In genomic region chr17:84150291-84150690, GRCm38 (mm10) we compare ENCODE assay signal across 16 mouse cellular contexts. TPM values are rescaled to one million over a fixed set of nuclear protein-coding genes. Genes with fewer than 3 reads are reported as not detected.
A peak's percentile ranks its signal among the peaks of the same experiment; 100 is the strongest.
DNase-seq lines count a peak whose midpoint lies in the region; ATAC-seq and TF ChIP-seq lines count a peak whose summit lies in the region.
"Had no signal": no experiment of that assay in that cellular context is flagged by ENCODE, and none has a peak within 500 bp of the region (broad histone marks: within the 10 kb centered on the region; RNA-seq: fewer than 3 reads in every experiment).

No protein-coding gene starts in this region.

- no peak overlapping the region for H3K4me2 ChIP-seq in heart, embryonic 12.5 days
- no peak overlapping the region for H3K4me2 ChIP-seq in liver, embryonic 12.5 days
- no peak overlapping the region for H3K4me2 ChIP-seq in liver, postnatal 0 days (ENCODE audit: low read depth, low read length)
- H3K4me2 ChIP-seq: embryonic facial prominence, embryonic 13.5 days had no signal

- no peaks in the 10 kb centered on the region for H3K36me3 ChIP-seq in heart, embryonic 12.5 days
- H3K36me3 ChIP-seq in liver, embryonic 12.5 days: no peaks in the 10 kb centered on the region
- H3K36me3 ChIP-seq in liver, postnatal 0 days (replicated peaks; ENCODE audit: insufficient read depth, low read length): no peaks in the 10 kb centered on the region
- H3K36me3 ChIP-seq: embryonic facial prominence, embryonic 13.5 days had no signal

- WGBS in heart, embryonic 12.5 days: 79% methylated on average over 8 of the region's 8 CpGs
- WGBS in liver, embryonic 12.5 days (ENCODE audit: insufficient replicate concordance): 82% methylated on average over 8 of the region's 8 CpGs
- 89% methylated on average over 8 of the region's 8 CpGs for WGBS in liver, postnatal 0 days (ENCODE audit: insufficient replicate concordance)

- H3K27me3 ChIP-seq in heart, embryonic 12.5 days (replicated peaks): no peaks in the 10 kb centered on the region; the same call in 1 of the 2 replicates
- no peaks in the 10 kb centered on the region for H3K27me3 ChIP-seq in liver, embryonic 12.5 days (replicated peaks)
- no peaks in the 10 kb centered on the region for H3K27me3 ChIP-seq in liver, postnatal 0 days (ENCODE audit: insufficient read depth, low read length)
- H3K27me3 ChIP-seq: CH12.LX; embryonic facial prominence, embryonic 13.5 days had no signal

- no peak for TF ChIP-seq EP300 in liver, postnatal 0 days (IDR thresholded peaks at IDR 0.05; ENCODE audit: low read depth)

- no peak overlapping the region for H3K4me3 ChIP-seq in heart, embryonic 12.5 days
- H3K4me3 ChIP-seq in liver, embryonic 12.5 days: no peak overlapping the region
- no peak overlapping the region for H3K4me3 ChIP-seq in liver, postnatal 0 days (ENCODE audit: low read depth, low read length)
- H3K4me3 ChIP-seq in gastrocnemius, adult 2 months: no peak overlapping the region
- H3K4me3 ChIP-seq: embryonic facial prominence, embryonic 13.5 days had no signal

- DNase-seq in heart, adult 8-10 months (ENCODE audit: low spot score): no peak
- DNase-seq in liver, postnatal 0 days: no peak
- DNase-seq in thymus, postnatal 4 days: peak; percentile 10
- DNase-seq in thymus, postnatal 10 days (ENCODE audit: low spot score in 2 of 2): no peak
- no peak for DNase-seq in gastrocnemius, adult 2 months
- DNase-seq: adrenal gland, postnatal 36 days; cerebellum, adult 11-12 months; cerebellum, postnatal 14 days; kidney, adult 8-10 months; lung, adult 2 months; right cerebral cortex, postnatal 4 days had no signal

- H3K9me3 ChIP-seq in heart, embryonic 12.5 days (replicated peaks): no peaks in the 10 kb centered on the region
- H3K9me3 ChIP-seq in liver, embryonic 12.5 days (replicated peaks): no peaks in the 10 kb centered on the region
- no peaks in the 10 kb centered on the region for H3K9me3 ChIP-seq in liver, postnatal 0 days (ENCODE audit: low read length)
- H3K9me3 ChIP-seq: embryonic facial prominence, embryonic 13.5 days had no signal

- H3K4me1 ChIP-seq in heart, embryonic 12.5 days (replicated peaks): peaks cover 75% of the 10 kb centered on the region
- H3K4me1 ChIP-seq in liver, embryonic 12.5 days: peaks cover 99% of the 10 kb centered on the region
- H3K4me1 ChIP-seq in liver, postnatal 0 days (ENCODE audit: insufficient read depth): peaks cover 87% of the 10 kb centered on the region

- 0 out of 2 replicates have a peak overlapping the region, but pooled peaks have one; percentile 86 for H3K27ac ChIP-seq in heart, embryonic 12.5 days (ENCODE audit: poor library complexity, severe bottlenecking)
- peak overlapping the region; percentile 93 for H3K27ac ChIP-seq in liver, embryonic 12.5 days
- no peak overlapping the region for H3K27ac ChIP-seq in liver, postnatal 0 days (ENCODE audit: low read depth)
- no peak overlapping the region for H3K27ac ChIP-seq in gastrocnemius, adult 2 months

- no peak for TF ChIP-seq CTCF in liver, postnatal 0 days (IDR thresholded peaks at IDR 0.05; ENCODE audit: low read depth)
- TF ChIP-seq CTCF in gastrocnemius, adult 2 months (IDR thresholded peaks at IDR 0.05): no peak

- intact Hi-C loops in gastrocnemius, adult 2 months (cut with DNase I): no loop called here

- H3K9ac ChIP-seq in heart, embryonic 12.5 days: no peak overlapping the region
- no peak overlapping the region for H3K9ac ChIP-seq in liver, embryonic 12.5 days
- H3K9ac ChIP-seq in liver, postnatal 0 days (replicated peaks): no peak overlapping the region
- H3K9ac ChIP-seq: embryonic facial prominence, embryonic 13.5 days had no signal

- ATAC-seq in heart, embryonic 12.5 days (ENCODE audit: insufficient number of reproducible peaks, low FRiP score): no peak
- ATAC-seq in liver, embryonic 12.5 days: no peak
- no peak for ATAC-seq in liver, postnatal 0 days
- ATAC-seq: forebrain, embryonic 16.5 days had no signal

RNA-seq across cellular contexts. Expression of gene Zfp36l2, which starts 37.5 kb away (rescaled TPM):
- 10.3 and 10.5 TPM in 2 replicates for polyA plus RNA-seq in heart, embryonic 12.5 days (2016; fragmentation: Nextera tagmentation; extraction: Ambion mirVana)
- 10 to 100 TPM; 23.5 to 25.4 (median 24.4) TPM for total RNA-seq in heart, adult 8-10 months (2022)
- polyA plus RNA-seq in liver, embryonic 12.5 days (2016; fragmentation: Nextera tagmentation; extraction: Ambion mirVana): 19.5 and 20.0 TPM in 2 replicates
- polyA plus RNA-seq in liver, postnatal 0 days (2015; fragmentation: Nextera tagmentation; extraction: Ambion mirVana): 7.6 and 7.7 TPM in 2 replicates
- 10 to 100 TPM in 1 of 2 experiments, 1 to 10 TPM in 1; 9.7 to 10.1 TPM for total RNA-seq in gastrocnemius, adult 2 months (2021)

Comparison
In these comparisons a context has a peak if more than half of its experiments do, and no peak if none do; other contexts are left out.
1. H3K27ac ChIP-seq: peak in heart, embryonic 12.5 days (single experiment) and liver, embryonic 12.5 days (single experiment); none in liver, postnatal 0 days (single experiment) and gastrocnemius, adult 2 months (single experiment).